In the genomic region with DNA sequence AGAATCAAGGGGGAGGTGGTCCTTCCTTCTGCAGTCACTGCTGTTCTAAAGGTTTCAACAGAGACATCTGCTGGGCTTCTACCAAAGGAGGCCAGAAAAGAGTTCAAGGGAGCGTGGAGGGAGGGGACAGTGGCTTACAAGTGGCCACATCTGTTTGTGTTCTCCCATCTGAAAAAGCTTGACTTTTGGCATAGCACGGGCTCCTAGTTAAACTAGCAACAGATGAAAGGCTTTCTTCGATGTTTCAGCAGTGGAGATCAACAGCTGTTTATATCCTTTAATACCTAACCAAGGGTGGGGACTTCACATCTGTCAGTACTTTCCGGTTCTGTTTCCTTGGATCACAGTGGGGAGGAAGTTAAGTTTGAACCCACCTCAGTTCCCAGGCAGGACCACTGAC, we compare ENCODE assay signal across 19 mouse cellular contexts.
DNase-seq lines count a peak whose midpoint lies in the region; ATAC-seq lines count a peak whose summit lies in the region.
"Had no signal": no experiment of that assay in that cellular context is flagged by ENCODE, and none has a peak within 500 bp of the region (broad histone marks: within the 10 kb centered on the region; RNA-seq: fewer than 3 reads in every experiment).

No protein-coding gene starts in this region.

- peaks cover 22% of the 10 kb centered on the region for H3K4me1 ChIP-seq in limb, embryonic 12.5 days (replicated peaks)
- H3K4me1 ChIP-seq in forebrain, embryonic 15.5 days, result 0 out of 2 replicates have a peak, but pooled peaks cover 3% of the 10 kb centered on the region
- H3K4me1 ChIP-seq: heart, embryonic 15.5 days had no signal

- H3K9ac ChIP-seq in limb, embryonic 12.5 days (replicated peaks), result no peak overlapping the region
- H3K9ac ChIP-seq in forebrain, embryonic 15.5 days (replicated peaks), result no peak overlapping the region
- H3K9ac ChIP-seq: embryonic facial prominence, embryonic 12.5 days; heart, embryonic 15.5 days; hindbrain, embryonic 15.5 days; kidney, embryonic 15.5 days; midbrain, embryonic 13.5 days had no signal

- intact Hi-C loops in heart, postnatal 10 days (cut with DNase I), result no loop called here
- intact Hi-C loops in heart, postnatal 25 days (cut with DNase I), result no loop called here

- peak; percentile 9 to 12 for DNase-seq in heart, postnatal 10 days
- DNase-seq in heart, postnatal 25 days (ENCODE audit: low spot score), result no peak
- peak; percentile 29 for DNase-seq in embryo, embryonic 10.5 days (ENCODE audit: low spot score)
- peak; percentile 37 for DNase-seq in embryo, embryonic 11 days
- DNase-seq in cerebellum, postnatal 4 days (ENCODE audit: low spot score in 2 of 2), result no peak
- DNase-seq: adrenal gland, postnatal 25 days; cerebellum, adult 8-10 months; right cerebral cortex, adult 18-20 months; thymus, postnatal 14 days had no signal

- no peak overlapping the region for H3K4me3 ChIP-seq in limb, embryonic 12.5 days (replicated peaks)
- no peak overlapping the region for H3K4me3 ChIP-seq in forebrain, embryonic 15.5 days
- H3K4me3 ChIP-seq: embryonic facial prominence, embryonic 12.5 days; forebrain, embryonic 10.5 days; heart, embryonic 15.5 days; hindbrain, embryonic 15.5 days; kidney, embryonic 15.5 days; layer of hippocampus, adult 2 months; left cerebral cortex, adult 2 months; midbrain, embryonic 13.5 days had no signal

- no peaks in the 10 kb centered on the region for H3K9me3 ChIP-seq in limb, embryonic 12.5 days
- no peaks in the 10 kb centered on the region for H3K9me3 ChIP-seq in forebrain, embryonic 15.5 days
- H3K9me3 ChIP-seq: embryonic facial prominence, embryonic 12.5 days; forebrain, embryonic 10.5 days; heart, embryonic 15.5 days; hindbrain, embryonic 15.5 days; kidney, embryonic 15.5 days; midbrain, embryonic 13.5 days had no signal

- ATAC-seq in limb, embryonic 12.5 days (ENCODE audit: insufficient number of reproducible peaks, insufficient read depth, low FRiP score, low TSS enrichment, low read depth), result no peak
- ATAC-seq in forebrain, embryonic 15.5 days (replicated peaks), result no peak
- ATAC-seq: midbrain, embryonic 13.5 days had no signal

- H3K36me3 ChIP-seq in limb, embryonic 12.5 days, result no peaks in the 10 kb centered on the region
- no peaks in the 10 kb centered on the region for H3K36me3 ChIP-seq in forebrain, embryonic 15.5 days
- H3K36me3 ChIP-seq: embryonic facial prominence, embryonic 12.5 days; forebrain, embryonic 10.5 days; heart, embryonic 15.5 days; hindbrain, embryonic 15.5 days; kidney, embryonic 15.5 days; midbrain, embryonic 13.5 days had no signal

- WGBS in limb, embryonic 12.5 days, result 20% methylated on average over 4 of the region's 4 CpGs
- 85% methylated on average over 4 of the region's 4 CpGs for WGBS in forebrain, embryonic 15.5 days

- H3K27me3 ChIP-seq in limb, embryonic 12.5 days, result no peaks in the 10 kb centered on the region
- H3K27me3 ChIP-seq in forebrain, embryonic 15.5 days, result no peaks in the 10 kb centered on the region
- H3K27me3 ChIP-seq: embryonic facial prominence, embryonic 12.5 days; heart, embryonic 15.5 days; hindbrain, embryonic 15.5 days; kidney, embryonic 15.5 days; midbrain, embryonic 13.5 days had no signal

- peak overlapping the region; percentile 35; the same call in 1 of the 2 replicates for H3K27ac ChIP-seq in limb, embryonic 12.5 days
- no peak overlapping the region for H3K27ac ChIP-seq in forebrain, embryonic 15.5 days (replicated peaks)
- H3K27ac ChIP-seq: embryonic facial prominence, embryonic 12.5 days; forebrain, embryonic 10.5 days; heart, embryonic 15.5 days; hindbrain, embryonic 15.5 days; kidney, embryonic 15.5 days; left cerebral cortex, adult 2 months; midbrain, embryonic 13.5 days had no signal

- no peak overlapping the region for H3K4me2 ChIP-seq in limb, embryonic 12.5 days
- H3K4me2 ChIP-seq in forebrain, embryonic 15.5 days (replicated peaks), result no peak overlapping the region
- H3K4me2 ChIP-seq: embryonic facial prominence, embryonic 12.5 days; heart, embryonic 15.5 days; hindbrain, embryonic 15.5 days; kidney, embryonic 15.5 days; midbrain, embryonic 13.5 days had no signal

Comparison
In these comparisons a context has a peak if more than half of its experiments do, and no peak if none do; other contexts are left out.
1. DNase-seq: peak in heart, postnatal 10 days (2 of 2), embryo, embryonic 10.5 days (single experiment) and embryo, embryonic 11 days (single experiment); none in heart, postnatal 25 days (single experiment) and cerebellum, postnatal 4 days (0 of 2).